Mouse (Mus musculus) liver, adult 10 weeks (tissue): ENCODE measurements around the gene Dnhd1. TPM values are rescaled to one million over a fixed set of nuclear protein-coding genes. Genes with fewer than 3 reads are reported as not detected.

Experiments used
- polyA plus RNA-seq: library from polyadenylated mRNA; stranded (reverse); fragments of 350-450 nt; fragmentation: Illumina TruSeq; extraction: RNeasy Lipid Tissue Mini Kit (QIAGEN cat#74804); gene quantifications from one replicate; pipeline ENCODE4 v1.2.3, GENCODE M21; 2014; ENCODE audit warnings: low read depth, low replicate concordance

The Dnhd1 gene
- 1.4 TPM for polyA plus RNA-seq

DNA sequence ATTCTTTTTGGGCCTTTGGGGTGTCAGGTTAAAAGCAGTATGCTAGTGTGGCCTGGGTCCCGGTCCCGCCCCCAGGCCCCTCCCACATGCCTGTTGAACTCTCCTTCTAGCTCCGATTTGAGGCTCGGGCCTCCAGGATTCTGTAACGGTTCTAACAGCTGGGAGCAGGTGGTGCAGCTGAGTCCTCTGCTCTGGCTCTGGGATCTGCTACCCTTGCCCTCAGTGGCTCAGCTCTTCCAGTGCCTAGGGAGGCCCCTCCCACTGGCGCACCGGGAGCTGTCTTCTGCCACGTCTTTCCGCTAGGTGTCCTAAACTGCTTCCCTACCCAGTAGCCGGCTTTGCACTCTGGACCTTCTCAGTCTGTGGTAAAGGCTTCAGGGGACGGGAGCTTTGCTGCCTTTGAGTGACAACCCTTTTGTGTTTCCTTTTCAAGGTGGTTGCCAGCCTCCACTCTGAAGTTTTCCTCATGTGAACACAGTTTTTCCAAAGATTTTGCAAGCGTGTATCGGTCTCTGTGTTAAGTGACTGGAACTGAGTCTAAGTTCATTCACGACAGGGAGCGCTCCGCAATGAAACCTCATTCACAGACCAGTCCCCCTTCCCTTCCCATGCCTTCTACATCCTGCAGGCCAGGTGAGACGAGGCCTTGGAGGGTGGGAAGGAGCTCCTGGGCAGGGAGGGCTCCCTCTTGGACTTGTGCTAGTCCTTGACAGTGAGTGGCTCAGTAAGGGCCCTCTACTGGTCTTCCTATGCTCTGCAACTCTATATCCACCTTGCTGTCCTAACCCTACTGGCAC lies at the start of gene Dnhd1:
TSS of gene Dnhd1 (plus strand) at position 189 of the 797 bp plus-strand sequence.

DNA sequence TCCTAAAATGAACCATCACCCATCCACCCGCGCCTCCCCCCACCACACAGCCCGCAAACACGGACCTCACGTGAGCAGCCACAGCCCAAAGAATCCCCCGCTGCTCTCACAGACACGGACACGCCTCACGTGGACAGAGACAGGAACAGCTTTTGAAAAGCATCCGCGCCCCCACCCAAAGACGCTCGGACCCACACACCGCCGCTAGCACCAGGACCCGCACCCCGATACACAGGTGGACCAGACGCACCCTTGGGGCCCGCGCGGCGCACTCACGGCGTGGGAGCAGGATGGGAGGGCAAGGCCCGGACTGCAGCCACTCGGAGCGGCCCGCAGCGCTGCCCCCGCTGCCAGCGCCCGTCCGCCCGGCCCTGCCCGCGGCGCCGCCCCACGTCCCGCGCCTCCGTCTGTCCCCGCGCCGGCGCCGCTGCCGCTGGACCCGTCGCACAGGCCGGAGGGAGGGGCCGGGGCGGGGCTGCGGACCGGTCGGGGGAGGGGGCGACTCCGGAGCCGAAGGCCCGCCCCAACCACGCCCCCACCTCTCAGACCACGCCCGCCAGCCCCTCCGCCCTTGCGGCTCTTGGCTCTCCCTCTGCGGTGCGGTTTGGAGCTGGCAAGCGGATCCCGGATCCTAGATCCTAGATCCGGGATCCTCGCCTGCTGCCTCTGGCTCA lies 17.4 kb upstream of the Dnhd1 start, which contains the start of gene Trim3:
TSS of gene Trim3 (minus strand) at position 445 of the 674 bp plus-strand sequence.

DNA sequence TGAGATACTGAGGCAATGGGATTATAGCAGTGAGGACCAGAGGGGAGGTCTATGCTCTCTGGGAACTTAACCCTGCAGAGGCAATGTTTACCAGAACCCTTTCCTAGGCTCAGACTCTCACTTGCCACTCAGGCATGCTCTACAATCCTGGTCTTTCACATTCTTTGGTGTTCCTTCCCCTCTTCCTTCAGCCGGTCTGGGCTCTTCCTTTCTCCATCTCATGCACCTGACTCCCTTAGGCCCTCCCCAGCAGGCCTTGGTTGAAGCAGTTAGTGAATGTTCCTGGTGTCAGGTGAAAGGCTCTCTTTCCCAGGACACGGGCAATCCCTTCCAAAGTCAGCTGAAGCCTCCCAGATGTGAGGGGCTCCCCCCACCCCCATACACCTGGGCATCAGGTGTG lies 10.9 kb upstream of the Dnhd1 start, which contains the start of gene Timm10b:
TSS of gene Timm10b (plus strand) at position 301 of the 400 bp plus-strand sequence.

DNA sequence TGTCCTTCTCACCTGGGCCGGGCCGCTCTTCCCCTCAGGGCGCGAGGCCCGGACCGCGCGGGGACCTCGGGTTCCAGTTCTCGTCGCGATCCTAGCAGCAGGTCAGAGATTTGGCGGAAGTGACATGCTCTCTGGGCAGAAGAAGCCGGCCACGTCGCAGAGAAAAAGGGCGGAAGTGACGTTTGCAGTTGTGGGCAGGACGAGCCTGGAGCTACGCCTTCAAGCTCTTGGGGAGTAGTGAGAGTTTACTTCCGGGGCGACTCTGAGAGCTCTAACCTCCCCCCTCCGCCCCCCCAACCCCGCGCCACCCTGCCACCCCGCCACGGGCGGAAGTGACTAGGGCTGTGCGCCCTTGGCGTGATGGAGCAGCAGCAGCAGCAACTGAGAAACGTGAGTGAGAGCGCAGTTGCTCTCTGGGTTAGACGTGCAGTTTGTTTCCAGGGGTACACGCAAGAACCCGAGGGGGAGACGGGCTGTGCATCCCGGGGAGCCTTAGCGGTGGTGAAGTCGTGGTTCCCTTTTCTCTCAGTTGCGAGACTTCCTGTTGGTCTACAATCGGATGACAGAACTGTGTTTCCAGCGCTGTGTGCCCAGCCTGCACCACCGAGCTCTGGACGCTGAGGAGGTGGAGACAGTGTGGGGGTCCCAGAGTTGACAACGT lies 10.3 kb upstream of the Dnhd1 start, which contains the start of the genes Arfip2 and Gm45799:
TSS of gene Arfip2 (minus strand) at position 184 of the 661 bp plus-strand sequence.
TSS of gene Gm45799 (plus strand) at position 320 of the 661 bp plus-strand sequence.

DNA sequence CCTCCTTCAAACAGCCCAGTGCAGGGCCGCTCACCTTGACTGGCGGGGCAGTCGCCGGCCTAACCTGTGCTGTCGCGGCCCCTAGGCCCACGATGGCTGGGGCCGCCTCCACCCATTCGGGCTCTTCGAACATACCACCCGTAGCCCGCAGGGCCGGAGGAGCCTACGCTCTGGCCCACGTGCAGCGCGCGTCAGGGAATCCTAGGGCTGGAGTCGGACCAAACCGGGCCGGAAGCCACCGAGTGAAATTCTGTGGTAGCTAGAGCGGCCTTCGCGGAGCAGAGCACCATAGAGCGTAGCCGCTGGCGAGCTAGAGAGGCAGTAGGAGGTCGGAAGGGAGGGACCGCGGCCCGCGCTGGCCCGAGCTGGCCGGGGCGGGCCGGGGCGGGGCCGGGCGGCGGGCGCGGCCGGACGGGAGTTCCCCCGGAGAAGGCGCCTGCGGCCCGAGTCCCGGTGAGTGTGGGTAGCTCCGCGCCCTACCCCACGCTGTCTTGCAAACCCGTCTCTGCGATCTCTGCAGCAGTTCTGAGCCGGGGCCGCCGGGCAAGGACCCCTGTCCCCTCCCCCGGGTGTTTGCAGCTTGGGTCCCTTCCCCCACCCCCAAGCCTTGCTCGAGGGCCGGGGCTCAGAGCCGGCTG lies 85.8 kb downstream of the Dnhd1 start, which contains the start of gene Ilk:
TSS of gene Ilk (plus strand) at position 329 of the 638 bp plus-strand sequence.

DNA sequence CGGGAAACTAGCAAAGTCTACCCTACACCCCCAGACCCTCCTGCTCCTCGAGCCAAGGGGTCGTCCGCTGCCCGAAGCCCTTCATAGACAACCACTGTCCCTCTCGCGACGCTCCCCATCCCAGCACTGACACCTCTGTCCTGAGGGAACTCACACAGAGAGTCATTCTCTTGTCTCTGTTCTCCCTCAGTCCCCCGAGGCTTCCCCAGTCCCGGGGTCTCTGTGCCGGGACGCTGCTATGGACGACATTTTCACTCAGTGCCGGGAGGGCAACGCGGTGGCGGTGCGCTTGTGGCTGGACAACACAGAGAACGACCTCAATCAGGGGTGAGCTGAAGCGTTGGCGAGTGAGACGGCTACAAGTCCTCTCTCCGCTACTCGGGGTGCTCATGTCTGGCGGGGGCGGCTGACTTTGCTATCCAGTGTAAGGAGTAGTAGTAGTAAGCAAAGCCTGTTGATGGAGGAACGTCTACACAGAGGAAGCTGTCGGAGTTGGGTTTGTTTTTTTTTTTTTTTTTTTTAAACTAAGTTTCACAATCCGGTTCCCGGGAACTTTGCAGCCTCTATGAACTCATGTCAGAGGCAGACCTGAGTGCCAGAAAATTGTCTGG lies 86.4 kb downstream of the Dnhd1 start, which contains the start of gene Rrp8:
TSS of gene Rrp8 (minus strand) at position 475 of the 611 bp plus-strand sequence.

DNA sequence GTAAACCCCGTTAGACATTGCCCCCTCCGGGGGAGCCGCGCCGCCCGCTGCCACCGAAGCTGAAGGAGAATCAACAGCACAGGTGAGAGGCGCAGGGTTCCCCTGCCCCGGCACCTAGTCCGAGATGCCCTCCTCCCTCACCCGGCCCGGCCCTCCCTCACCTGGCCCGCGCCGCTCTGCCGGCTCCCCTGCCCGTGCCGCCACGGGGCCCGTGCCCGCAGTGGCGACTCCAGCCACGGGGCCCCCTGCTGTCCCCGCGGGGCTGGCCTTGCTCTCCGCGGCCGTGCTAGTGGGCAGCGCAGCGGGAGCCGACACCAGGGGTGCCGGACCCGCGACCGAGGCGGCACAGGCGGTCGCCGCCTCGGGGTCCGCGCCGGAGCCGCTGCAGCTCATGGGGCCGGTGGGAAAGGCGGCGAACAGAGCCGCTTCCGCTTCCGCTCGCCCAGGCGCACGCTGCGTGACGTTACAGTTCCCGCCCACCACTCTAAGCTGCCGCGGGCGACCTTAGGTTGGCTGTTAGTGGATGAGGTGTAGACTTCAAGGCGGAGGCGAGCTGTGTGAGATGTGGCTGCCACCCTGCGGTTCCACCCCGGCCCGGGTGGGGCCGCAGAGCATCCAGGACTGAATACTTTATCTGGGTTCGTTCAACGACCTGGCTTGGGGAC lies 93.4 kb downstream of the Dnhd1 start, which contains the start of gene Taf10:
TSS of gene Taf10 (minus strand) at position 436 of the 665 bp plus-strand sequence.

DNA sequence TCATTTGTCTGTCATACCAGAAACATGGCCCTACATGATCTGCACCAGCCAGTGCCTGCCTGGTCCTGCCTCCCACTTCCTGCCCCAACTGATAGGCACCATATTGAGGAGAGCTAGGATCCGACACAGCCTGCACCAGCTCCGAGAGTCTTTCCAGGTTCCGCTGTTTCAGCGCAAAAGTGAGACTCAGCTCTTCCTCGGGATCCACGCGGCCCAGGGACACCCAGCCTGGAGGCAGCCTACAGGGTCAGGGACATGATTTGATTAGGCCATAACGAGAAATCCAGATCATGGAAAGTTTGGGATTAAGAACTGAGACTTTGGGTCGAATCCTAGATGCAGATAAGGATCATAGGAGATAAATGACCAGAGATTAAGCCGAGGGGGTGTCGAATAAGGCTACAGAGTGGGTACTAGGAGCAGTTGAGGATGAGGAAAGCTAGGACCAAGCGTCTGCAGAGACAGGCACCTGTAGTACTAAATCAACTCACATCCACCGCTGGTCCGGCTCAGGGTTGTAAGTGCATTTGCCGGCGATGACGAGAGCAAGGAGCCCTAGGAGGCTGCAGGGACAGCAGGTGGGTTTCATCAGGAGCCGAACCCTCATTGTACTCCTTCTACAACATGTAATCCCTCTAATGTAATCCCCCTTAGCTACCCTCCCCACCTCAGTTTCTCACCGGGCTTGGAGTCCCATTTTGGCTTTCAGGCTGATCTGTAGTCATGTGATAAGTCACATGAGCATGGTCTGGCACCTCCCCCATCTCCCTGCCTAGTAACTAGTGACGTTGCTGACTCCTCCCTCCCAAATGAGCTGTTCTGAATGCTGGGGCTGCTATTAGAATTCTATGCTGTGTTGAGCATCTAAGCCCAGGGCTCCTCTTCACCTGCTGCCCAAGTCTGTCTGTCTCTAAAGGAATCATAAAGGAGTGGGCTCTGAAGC lies 101.1 kb downstream of the Dnhd1 start, which contains the start of gene Tpp1:
TSS of gene Tpp1 (minus strand) at position 745 of the 943 bp plus-strand sequence.

Other genes with a start within 250 kb of the Dnhd1 start
- not detected for gene Cnga4, start 246.3 kb upstream of the Dnhd1 start, polyA plus RNA-seq
- gene Cckbr, start 225.1 kb upstream of the Dnhd1 start, polyA plus RNA-seq, result not detected
- not detected for gene Cavin3, start 168.5 kb upstream of the Dnhd1 start, polyA plus RNA-seq
- 7.1 TPM for gene Smpd1, start 96.5 kb upstream of the Dnhd1 start, polyA plus RNA-seq
- not detected for gene Apbb1, start 69.2 kb upstream of the Dnhd1 start, polyA plus RNA-seq
- gene Hpx, start 50.7 kb upstream of the Dnhd1 start, polyA plus RNA-seq, result 787 TPM
- 2.9 TPM for gene Trim3, start 17.3 kb upstream of the Dnhd1 start, polyA plus RNA-seq
- gene Timm10b, start 10.8 kb upstream of the Dnhd1 start, polyA plus RNA-seq, result 18.6 TPM
- 3.3 TPM for gene Arfip2, start 10.4 kb upstream of the Dnhd1 start, polyA plus RNA-seq
- gene Gm45799, start 10.3 kb upstream of the Dnhd1 start, polyA plus RNA-seq, result 2.8 TPM
- 28.8 TPM for gene Ilk, start 85.8 kb downstream of the Dnhd1 start, polyA plus RNA-seq
- 15.9 TPM for gene Rrp8, start 86.6 kb downstream of the Dnhd1 start, polyA plus RNA-seq
- 15.5 TPM for gene Taf10, start 93.5 kb downstream of the Dnhd1 start, polyA plus RNA-seq
- gene Tpp1, start 101.4 kb downstream of the Dnhd1 start, polyA plus RNA-seq, result 48.9 TPM
- gene Dchs1, start 136.8 kb downstream of the Dnhd1 start, polyA plus RNA-seq, result 0.03 TPM
- 30.8 TPM for gene Mrpl17, start 160.3 kb downstream of the Dnhd1 start, polyA plus RNA-seq